Mouse (Mus musculus) hindbrain, embryonic 11.5 days (tissue): ENCODE measurements around the gene Btbd9. TPM values are rescaled to one million over a fixed set of nuclear protein-coding genes. Genes with fewer than 3 reads are reported as not detected.

Experiments used
- ATAC-seq: fragments of 200-750 bp; cut with Nextera tagmentation; 2 replicates; pipeline ENCODE4 v1.8.0; 2017; ENCODE audit warnings: mild to moderate bottlenecking, moderate TSS enrichment, moderate library complexity; ENCODE audit not compliant: low FRiP score
- DNase-seq: peaks from one replicate; pipeline ENCODE4 v3.0.0-alpha.2; 2015; ENCODE audit warnings: low spot score
- H3K27ac ChIP-seq: fragments of 300-500 bp; sonication (generic); 2 replicates; pipeline ENCODE4 v1.5.1; 2014; ENCODE audit warnings: mild to moderate bottlenecking, low read depth, low read length
- H3K27me3 ChIP-seq: fragments of 300-500 bp; sonication (generic); 2 replicates; pipeline ENCODE4 v1.6.1; 2014; ENCODE audit warnings: mild to moderate bottlenecking, low read length, moderate library complexity, mixed read lengths; ENCODE audit not compliant: control insufficient read depth, insufficient read depth
- H3K36me3 ChIP-seq: fragments of 300-500 bp; sonication (generic); 2 replicates; pipeline ENCODE4 v1.6.1; 2014; ENCODE audit warnings: mild to moderate bottlenecking, low read length, moderate library complexity, mixed read lengths; ENCODE audit not compliant: control insufficient read depth, insufficient read depth
- H3K4me1 ChIP-seq: fragments of 300-500 bp; sonication (generic); replicated peaks from 2 replicates; pipeline ENCODE4 v1.6.1; 2014; ENCODE audit warnings: low read length, mixed read lengths; ENCODE audit not compliant: control insufficient read depth, insufficient read depth
- H3K4me2 ChIP-seq: fragments of 300-500 bp; sonication (generic); replicated peaks from 2 replicates; pipeline ENCODE4 v1.6.1; 2014; ENCODE audit warnings: mild to moderate bottlenecking, low read depth, low read length
- H3K4me3 ChIP-seq: fragments of 300-500 bp; sonication (generic); 2 replicates; pipeline ENCODE4 v1.5.1; 2014; ENCODE audit warnings: low read depth, low read length
- H3K9ac ChIP-seq: fragments of 300-500 bp; sonication (generic); 2 replicates; pipeline ENCODE4 v1.6.1; 2014; ENCODE audit warnings: low read depth, low read length
- H3K9me3 ChIP-seq: fragments of 300-500 bp; sonication (generic); 2 replicates; pipeline ENCODE4 v1.6.1; 2016; ENCODE audit warnings: low read length; ENCODE audit not compliant: control insufficient read depth
- whole genome bisulfite sequencing: fragments of 180-500 bp; shearing (Covaris S2); extraction: QIAGEN DNeasy Blood & Tissue Kit; methylation state at CpG from one replicate; pipeline ENCODE4 v1.1.7; 2014; 5-methylcytosine and 5-hydroxymethylcytosine counted together
- polyA plus RNA-seq: library from polyadenylated mRNA; unstranded; fragments of >200 nt; fragmentation: Nextera tagmentation; extraction: Ambion mirVana; gene quantifications from 2 replicates; pipeline ENCODE4 v1.2.1, GENCODE M21; 2014

The Btbd9 gene
- polyA plus RNA-seq, 1 experiment from 2014 or later, result 63.0 TPM

DNA sequence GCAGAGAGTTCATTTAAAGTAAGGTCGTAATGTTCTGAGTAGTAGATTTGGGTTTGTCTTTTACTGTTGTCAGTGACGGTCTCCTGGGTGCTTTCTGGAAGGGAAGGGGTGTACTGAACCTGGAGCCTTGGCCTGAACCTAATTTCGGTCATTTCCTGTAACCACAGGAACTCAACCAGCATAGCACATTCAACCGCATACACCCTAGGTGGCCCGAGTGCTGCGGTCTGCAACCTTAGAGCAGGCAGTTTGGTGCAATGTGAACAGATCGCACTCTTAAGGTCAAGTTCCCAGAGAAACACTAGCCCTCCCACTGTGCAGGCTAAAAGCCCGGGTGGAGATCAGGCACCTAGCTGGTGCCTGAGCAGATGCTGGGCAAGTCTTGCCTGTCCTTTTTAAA, 240.5 kb downstream of the Btbd9 start:
- DNase-seq, result no peak
- WGBS, result 54% methylated on average over 8 of the region's 8 CpGs
- ATAC-seq, result no peak

DNA sequence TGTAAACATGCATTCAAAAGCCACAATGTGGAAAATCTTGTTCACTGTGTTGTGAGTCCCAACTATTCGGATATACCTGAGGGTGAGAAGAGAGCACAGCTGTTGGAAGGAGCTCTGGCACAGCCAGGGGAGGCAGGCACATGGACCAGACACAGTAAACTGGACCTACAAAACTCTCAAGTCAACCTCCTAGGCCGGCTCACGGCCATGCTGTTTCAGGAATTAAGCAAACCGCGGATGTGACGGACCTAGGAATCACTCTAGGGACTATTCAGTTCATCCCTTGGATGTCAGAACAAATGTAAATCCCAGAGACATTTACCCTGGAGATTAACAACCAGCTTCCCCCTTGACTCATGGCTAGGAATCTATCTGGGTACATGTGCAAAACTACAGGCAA, 242.0 kb downstream of the Btbd9 start:
- WGBS, result 86% methylated on average over 6 of the region's 6 CpGs
- no peak overlapping the region for H3K27ac ChIP-seq
- no peak overlapping the region for H3K4me2 ChIP-seq

More for the DNA sequence above, 240.5 kb downstream of the Btbd9 start:
- no peak overlapping the region for H3K4me3 ChIP-seq
- H3K27ac ChIP-seq, result no peak overlapping the region
- H3K9ac ChIP-seq, result no peak overlapping the region
- H3K4me2 ChIP-seq, result no peak overlapping the region
- peaks cover 3% of the 10 kb centered on the region; the same call in 1 of the 2 replicates for H3K4me1 ChIP-seq
- no peaks in the 10 kb centered on the region for H3K9me3 ChIP-seq
- no peaks in the 10 kb centered on the region for H3K27me3 ChIP-seq
- no peaks in the 10 kb centered on the region for H3K36me3 ChIP-seq

DNA sequence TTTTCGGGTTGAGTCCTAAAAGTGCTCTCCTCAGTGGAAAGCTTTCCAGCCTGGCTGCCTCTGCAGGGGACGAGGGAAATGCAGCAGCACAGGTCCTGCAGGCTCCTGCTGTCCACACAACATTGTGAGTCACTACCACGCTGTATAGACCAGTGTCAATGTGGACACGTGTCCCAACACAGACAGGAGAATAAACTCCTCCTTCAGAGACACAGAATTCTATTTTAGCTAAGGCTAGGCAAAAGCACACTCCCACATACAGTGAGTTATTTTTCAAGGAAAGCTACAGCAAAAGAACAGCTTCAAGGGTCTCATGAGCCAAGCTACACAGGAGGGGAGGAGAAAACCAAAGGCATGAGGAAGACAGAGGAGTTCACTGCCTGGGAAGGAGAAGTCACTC, 243.2 kb downstream of the Btbd9 start:
- Histone ChIP-seq H3K36me3 (no peaks in the 10 kb centered on the region), H3K4me3 (no peak overlapping the region), H3K4me1 (peaks cover 3% of the 10 kb centered on the region; the same call in 1 of the 2 replicates), H3K4me2 (no peak overlapping the region), H3K9me3 (no peaks in the 10 kb centered on the region), H3K27ac (no peak overlapping the region), H3K27me3 (no peaks in the 10 kb centered on the region), H3K9ac (no peak overlapping the region)
- ATAC-seq (no peak), DNase-seq (no peak)
- WGBS, result 76% methylated on average over 4 of the region's 4 CpGs

More for the DNA sequence above, 242.0 kb downstream of the Btbd9 start:
- Histone ChIP-seq H3K9me3 (no peaks in the 10 kb centered on the region), H3K4me3 (no peak overlapping the region), H3K36me3 (no peaks in the 10 kb centered on the region), H3K4me1 (peaks cover 3% of the 10 kb centered on the region; the same call in 1 of the 2 replicates), H3K27me3 (no peaks in the 10 kb centered on the region), H3K9ac (no peak overlapping the region)
- DNase-seq, result no peak
- no peak for ATAC-seq

DNA sequence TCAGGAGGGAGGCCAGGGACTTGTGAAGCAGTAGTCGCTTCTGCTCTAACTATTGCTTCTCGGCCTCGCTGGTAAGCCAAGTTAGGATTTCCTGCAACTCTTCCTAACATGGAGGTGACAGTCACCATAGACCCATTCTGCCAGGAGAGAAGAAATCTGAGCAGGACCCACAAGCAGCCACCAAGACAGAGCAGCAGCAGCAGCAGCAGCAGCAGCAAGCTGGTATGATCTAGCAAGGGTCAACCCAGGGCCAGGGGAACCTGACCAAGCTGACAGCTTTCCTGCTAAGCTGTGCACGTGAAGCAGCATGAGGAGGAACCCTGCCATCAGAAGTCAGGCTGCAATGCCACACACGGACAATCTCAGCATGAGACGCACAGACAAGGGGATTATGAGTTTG, 244.9 kb downstream of the Btbd9 start:
- Histone ChIP-seq H3K4me3 (no peak overlapping the region), H3K9me3 (no peaks in the 10 kb centered on the region), H3K36me3 (no peaks in the 10 kb centered on the region), H3K4me1 (peaks cover 2% of the 10 kb centered on the region; the same call in 1 of the 2 replicates), H3K27me3 (no peaks in the 10 kb centered on the region), H3K9ac (no peak overlapping the region), H3K4me2 (no peak overlapping the region), H3K27ac (no peak overlapping the region)
- ATAC-seq (no peak), DNase-seq (no peak)
- WGBS, result 79% methylated on average over 6 of the region's 6 CpGs

DNA sequence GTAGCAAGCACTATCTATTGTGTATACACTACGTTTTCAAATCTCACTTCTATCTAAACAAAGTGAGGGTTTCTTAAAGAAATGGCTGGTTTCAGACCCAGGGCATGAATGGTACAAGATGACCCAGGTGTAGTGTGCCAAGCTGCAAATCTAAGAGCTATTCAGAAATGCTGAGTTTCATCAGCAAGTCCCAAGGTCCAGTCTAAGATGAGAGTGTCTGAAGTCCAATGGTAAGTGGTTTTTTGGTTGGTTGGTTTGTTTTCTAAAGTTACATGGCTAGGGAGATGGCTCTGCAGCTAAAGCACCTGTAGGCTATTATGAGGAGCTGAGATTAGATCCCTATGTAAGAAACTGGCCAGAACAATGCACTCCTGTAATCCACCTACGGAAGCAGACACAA, 246.8 kb downstream of the Btbd9 start:
- 78% methylated on average over 2 of the region's 2 CpGs for WGBS
- Histone ChIP-seq H3K36me3 (no peaks in the 10 kb centered on the region), H3K9me3 (no peaks in the 10 kb centered on the region), H3K4me2 (no peak overlapping the region), H3K4me1 (no peaks in the 10 kb centered on the region), H3K27ac (no peak overlapping the region), H3K27me3 (no peaks in the 10 kb centered on the region), H3K9ac (no peak overlapping the region), H3K4me3 (no peak overlapping the region)
- ATAC-seq (no peak), DNase-seq (no peak)

DNA sequence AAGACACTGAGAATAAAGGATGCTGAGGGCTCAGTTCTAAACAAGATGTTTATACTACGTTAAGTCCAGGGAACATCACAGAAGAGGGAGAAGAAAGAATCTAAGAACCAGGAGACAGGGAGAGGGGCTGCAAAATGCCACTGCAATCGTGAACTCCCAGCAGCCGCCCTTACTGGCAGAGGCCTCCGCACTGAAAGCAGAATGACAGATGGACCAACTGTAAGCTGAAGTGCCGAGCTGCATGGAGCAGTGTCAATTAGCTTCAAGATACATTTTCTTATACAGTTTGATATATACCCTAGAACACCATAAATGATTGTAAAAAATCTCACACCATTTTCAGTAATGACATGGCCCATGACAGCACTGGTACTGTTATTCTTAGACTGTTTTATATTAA, 247.4 kb downstream of the Btbd9 start:
- H3K9me3 ChIP-seq, result no peaks in the 10 kb centered on the region
- no peak overlapping the region for H3K27ac ChIP-seq
- DNase-seq (no peak), ATAC-seq (no peak)
- no peaks in the 10 kb centered on the region for H3K4me1 ChIP-seq
- H3K36me3 ChIP-seq, result no peaks in the 10 kb centered on the region
- no peak overlapping the region for H3K4me2 ChIP-seq
- H3K9ac ChIP-seq, result no peak overlapping the region
- no peak overlapping the region for H3K4me3 ChIP-seq
- 75% methylated on average over 5 of the region's 5 CpGs for WGBS
- no peaks in the 10 kb centered on the region for H3K27me3 ChIP-seq

DNA sequence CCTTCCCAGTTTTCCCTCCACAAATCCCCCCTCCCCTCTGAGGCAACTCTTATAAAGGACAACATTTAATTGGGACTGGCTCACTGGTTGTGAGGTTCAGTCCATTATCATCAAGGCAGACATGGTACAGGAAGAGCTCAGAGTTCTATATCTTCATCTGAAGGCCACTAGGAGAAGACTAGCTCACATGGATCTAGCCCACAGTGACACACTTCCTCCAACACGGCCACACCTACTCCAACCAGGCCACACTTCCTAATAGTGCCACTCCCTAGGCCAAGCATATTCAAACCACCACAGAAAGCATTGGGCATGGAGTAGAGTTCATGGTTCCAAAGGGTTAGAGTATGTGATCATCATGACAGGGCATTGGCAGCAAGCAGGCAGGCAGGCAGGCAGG, 249.4 kb downstream of the Btbd9 start:
- no peak for ATAC-seq
- 76% methylated on average over 1 of the region's 1 CpGs for WGBS
- H3K27me3 ChIP-seq, result no peaks in the 10 kb centered on the region

DNA sequence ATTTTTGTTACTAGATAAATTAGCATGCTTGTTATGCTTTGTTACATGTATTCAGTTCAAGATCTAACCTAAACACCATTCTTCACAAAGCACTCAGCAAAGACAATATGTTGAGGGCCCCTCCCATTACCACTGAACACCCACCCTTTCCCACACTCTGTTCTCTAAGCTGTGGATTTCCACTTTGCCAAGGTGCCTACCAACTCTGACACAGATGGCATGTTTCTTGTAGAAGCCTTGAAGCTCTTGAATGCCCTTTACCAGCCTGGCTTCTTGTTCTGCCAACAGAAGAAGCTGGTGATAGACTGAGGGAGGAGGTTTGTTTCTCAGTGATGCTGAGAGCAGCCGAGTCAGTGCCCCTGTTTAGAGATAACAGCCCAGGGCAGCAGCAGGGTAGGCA, 256.0 kb downstream of the Btbd9 start:
- H3K27ac ChIP-seq, result no peak overlapping the region
- no peak for DNase-seq
- no peak overlapping the region for H3K4me2 ChIP-seq
- H3K9ac ChIP-seq, result no peak overlapping the region
- no peak for ATAC-seq
- WGBS, result 82% methylated on average over 1 of the region's 1 CpGs
- H3K27me3 ChIP-seq, result no peaks in the 10 kb centered on the region
- H3K36me3 ChIP-seq, result no peaks in the 10 kb centered on the region
- H3K4me1 ChIP-seq, result no peaks in the 10 kb centered on the region
- no peak overlapping the region for H3K4me3 ChIP-seq
- H3K9me3 ChIP-seq, result no peaks in the 10 kb centered on the region

More for the DNA sequence above, 249.4 kb downstream of the Btbd9 start:
- Histone ChIP-seq H3K4me1 (no peaks in the 10 kb centered on the region), H3K4me3 (no peak overlapping the region), H3K27ac (no peak overlapping the region), H3K4me2 (no peak overlapping the region), H3K9me3 (no peaks in the 10 kb centered on the region), H3K9ac (no peak overlapping the region), H3K36me3 (no peaks in the 10 kb centered on the region)
- no peak for DNase-seq

DNA sequence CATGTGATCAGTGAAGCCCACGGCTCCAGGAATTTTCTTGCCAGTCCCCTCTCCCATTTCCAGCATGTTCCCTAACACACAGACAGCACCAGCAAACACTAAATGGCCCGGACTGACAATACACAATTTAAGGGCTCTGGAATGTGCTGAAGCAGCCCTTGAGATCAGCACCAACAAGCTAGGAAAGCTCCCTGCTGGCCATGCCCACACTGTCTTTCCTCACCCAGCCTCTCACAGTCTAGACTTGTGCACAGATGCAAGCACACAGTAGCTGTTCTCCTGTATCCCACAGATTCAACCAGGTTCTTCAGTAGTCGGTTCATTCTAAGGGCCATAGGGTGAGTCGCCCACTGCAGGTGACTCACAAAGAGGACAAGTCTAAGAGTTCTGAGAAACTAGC, 263.6 kb downstream of the Btbd9 start:
- Histone ChIP-seq H3K4me2 (no peak overlapping the region), H3K9ac (no peak overlapping the region), H3K9me3 (no peaks in the 10 kb centered on the region), H3K4me3 (no peak overlapping the region), H3K27me3 (no peaks in the 10 kb centered on the region), H3K27ac (no peak overlapping the region), H3K36me3 (no peaks in the 10 kb centered on the region), H3K4me1 (no peaks in the 10 kb centered on the region)
- 76% methylated on average over 4 of the region's 4 CpGs for WGBS
- ATAC-seq, result no peak
- no peak for DNase-seq
